Mouse (Mus musculus) myocyte (in vitro differentiated cells): Measurements from ENCODE around the gene Pdzd2. TPM values are rescaled to one million over a fixed set of nuclear protein-coding genes. Genes with fewer than 3 reads are reported as not detected.

Source experiments
- H3K27me3 ChIP-seq: one replicate; pipeline ENCODE4 v1.6.1; 2011; ENCODE audit not compliant: control insufficient read depth, insufficient read depth, insufficient read length
- H3K36me3 ChIP-seq: one replicate; pipeline ENCODE4 v1.6.1; 2011; ENCODE audit not compliant: control insufficient read depth, insufficient read depth
- H3K4me2 ChIP-seq: one replicate; pipeline ENCODE4 v1.6.1; 2011; ENCODE audit warnings: low read depth, control low read depth
- H3K4me3 ChIP-seq: one replicate; pipeline ENCODE4 v1.5.1; 2011; ENCODE audit warnings: mild to moderate bottlenecking, control low read depth, moderate library complexity
- H3K79me2 ChIP-seq: one replicate; pipeline ENCODE4 v1.6.1; 2011; ENCODE audit not compliant: control insufficient read depth, insufficient read depth
- H3ac ChIP-seq: one replicate; pipeline ENCODE4 v1.6.1; 2011; ENCODE audit not compliant: control insufficient read depth, insufficient read length
- CEBPB ChIP-seq: IDR thresholded peaks from 2 replicates; pipeline ENCODE4 v1.6.1; 2011; ENCODE audit warnings: mild to moderate bottlenecking, moderate library complexity; ENCODE audit not compliant: poor library complexity, insufficient read depth, severe bottlenecking
- E2F4 ChIP-seq: IDR thresholded peaks from one replicate; pipeline ENCODE4 v1.6.1; 2011; ENCODE audit warnings: mild to moderate bottlenecking, control low read depth, moderate library complexity; ENCODE audit not compliant: insufficient read depth
- MAX ChIP-seq: IDR thresholded peaks from one replicate; pipeline ENCODE4 v1.6.1; 2011; ENCODE audit warnings: low read depth, mild to moderate bottlenecking, control low read depth
- MYOD1 ChIP-seq, 3 experiments: IDR thresholded peaks; one replicate each; pipeline ENCODE4 v1.6.1; 2011; ENCODE audit warnings: control low read depth in 2 of 3, low read depth in 2 of 3, mild to moderate bottlenecking in 2 of 3, moderate library complexity in 1 of 3; ENCODE audit not compliant: insufficient read length in 2 of 3, control insufficient read depth in 1 of 3
- MYOG ChIP-seq, 3 experiments: IDR thresholded peaks; one replicate each; pipeline ENCODE4 v1.6.1; 2011; ENCODE audit warnings: control low read depth in 2 of 3, low read depth in 2 of 3, mild to moderate bottlenecking in 2 of 3; ENCODE audit not compliant: insufficient read length in 2 of 3, control insufficient read depth in 1 of 3, insufficient read depth in 1 of 3
- POLR2A ChIP-seq: IDR thresholded peaks from one replicate; pipeline ENCODE4 v1.6.1; 2011; ENCODE audit warnings: low read depth, mild to moderate bottlenecking, control low read depth, moderate library complexity; ENCODE audit not compliant: insufficient read length
- POLR2AphosphoS2 ChIP-seq: IDR thresholded peaks from one replicate; pipeline ENCODE4 v1.6.1; 2011; ENCODE audit warnings: low read depth, control low read depth; ENCODE audit not compliant: insufficient read length
- REST ChIP-seq: IDR thresholded peaks from one replicate; pipeline ENCODE4 v1.6.1; 2011; ENCODE audit warnings: mild to moderate bottlenecking, control low read depth, moderate library complexity; ENCODE audit not compliant: insufficient read depth, insufficient read length
- SRF ChIP-seq: IDR thresholded peaks from one replicate; pipeline ENCODE4 v1.6.1; 2011; ENCODE audit warnings: low read depth; ENCODE audit not compliant: control insufficient read depth, insufficient read length
- TCF12 ChIP-seq: IDR thresholded peaks from one replicate; pipeline ENCODE4 v1.6.1; 2011; ENCODE audit warnings: mild to moderate bottlenecking, control low read depth; ENCODE audit not compliant: poor library complexity, insufficient read depth, severe bottlenecking
- TCF3 ChIP-seq: IDR thresholded peaks from one replicate; pipeline ENCODE4 v1.6.1; 2011; ENCODE audit warnings: low read depth, control low read depth; ENCODE audit not compliant: insufficient read length
- USF1 ChIP-seq: IDR thresholded peaks from one replicate; pipeline ENCODE4 v1.6.1; 2011; ENCODE audit warnings: low read depth, mild to moderate bottlenecking, control low read depth, moderate library complexity
- polyA plus RNA-seq: library from polyadenylated mRNA; unstranded; fragments of >200 nt; fragmentation: generic; extraction: Trizol; gene quantifications from one replicate; pipeline ENCODE4 v1.2.1, GENCODE M21; 2012; ENCODE audit warnings: missing spikeins

Pdzd2 gene
- polyA plus RNA-seq, 1 experiment = 0.01 TPM

GRCm38 (mm10) chr15:12331300-12331699, 408.4 kb downstream of the Pdzd2 start:
- no peak overlapping the region for H3K4me3 ChIP-seq
- peaks cover 100% of the 10 kb centered on the region for H3K79me2 ChIP-seq
- no peaks in the 10 kb centered on the region for H3K36me3 ChIP-seq
- H3K4me2 ChIP-seq = peak overlapping the region; percentile 13
- TF ChIP-seq TCF12 (no peak), MYOG (IDR thresholded peaks at IDR 0.05; ENCODE audit: control insufficient read depth in 1 of 3, insufficient read depth in 1 of 3, insufficient read length in 2 of 3, low read depth in 2 of 3) (no peak), E2F4 (no peak), TCF3 (no peak), REST (no peak), CEBPB (no peak), MYOD1 (IDR thresholded peaks at IDR 0.05; ENCODE audit: control insufficient read depth in 1 of 3, insufficient read length in 2 of 3, low read depth in 2 of 3) (no peak), USF1 (no peak), POLR2A (no peak)
- no peaks in the 10 kb centered on the region for H3K27me3 ChIP-seq
- H3ac ChIP-seq = no peak overlapping the region

- TF ChIP-seq MYOG (IDR thresholded peaks at IDR 0.05; ENCODE audit: control insufficient read depth in 1 of 3, insufficient read depth in 1 of 3, insufficient read length in 2 of 3, low read depth in 2 of 3) = no peak
- TF ChIP-seq CEBPB = no peak
- TF ChIP-seq MYOD1 (IDR thresholded peaks at IDR 0.05; ENCODE audit: control insufficient read depth in 1 of 3, insufficient read length in 2 of 3, low read depth in 2 of 3) = no peak
- TF ChIP-seq TCF12 = no peak
- no peak for TF ChIP-seq USF1
- TF ChIP-seq POLR2A = no peak
- TF ChIP-seq SRF = no peak
- TF ChIP-seq POLR2AphosphoS2 = no peak
- TF ChIP-seq E2F4 = no peak
- H3K4me2 ChIP-seq = peak overlapping the region; percentile 13
- no peaks in the 10 kb centered on the region for H3K27me3 ChIP-seq
- H3K36me3 ChIP-seq = peaks cover 4% of the 10 kb centered on the region
- H3ac ChIP-seq = no peak overlapping the region
- peaks cover 100% of the 10 kb centered on the region for H3K79me2 ChIP-seq
- no peak overlapping the region for H3K4me3 ChIP-seq
Observed at GRCm38 (mm10) chr15:12330892-12331291, 408.8 kb downstream of the Pdzd2 start.

- Histone ChIP-seq H3K36me3 (peaks cover 7% of the 10 kb centered on the region), H3K4me3 (no peak overlapping the region), H3K27me3 (no peaks in the 10 kb centered on the region), H3ac (no peak overlapping the region), H3K79me2 (peaks cover 100% of the 10 kb centered on the region), H3K4me2 (peak overlapping the region; percentile 13)
- TF ChIP-seq E2F4 = no peak
- TF ChIP-seq MYOG (IDR thresholded peaks at IDR 0.05; ENCODE audit: control insufficient read depth in 1 of 3, insufficient read depth in 1 of 3, insufficient read length in 2 of 3, low read depth in 2 of 3) = no peak
- TF ChIP-seq TCF3 = no peak
- TF ChIP-seq POLR2AphosphoS2 = no peak
- no peak for TF ChIP-seq SRF
- no peak for TF ChIP-seq REST
- no peak for TF ChIP-seq CEBPB
- no peak for TF ChIP-seq MAX
- TF ChIP-seq TCF12 = no peak
- TF ChIP-seq MYOD1 (IDR thresholded peaks at IDR 0.05; ENCODE audit: control insufficient read depth in 1 of 3, insufficient read length in 2 of 3, low read depth in 2 of 3) = no peak
- no peak for TF ChIP-seq USF1
- TF ChIP-seq POLR2A = no peak
Observed at GRCm38 (mm10) chr15:12330389-12330788, 409.3 kb downstream of the Pdzd2 start.

- peaks cover 76% of the 10 kb centered on the region for H3K79me2 ChIP-seq
- TF ChIP-seq TCF3 (no peak), POLR2AphosphoS2 (peak; percentile 14), MYOG (IDR thresholded peaks at IDR 0.05; ENCODE audit: control insufficient read depth in 1 of 3, insufficient read depth in 1 of 3, insufficient read length in 2 of 3, low read depth in 2 of 3) (no peak), REST (no peak)
- H3K36me3 ChIP-seq = peaks cover 7% of the 10 kb centered on the region
- H3ac ChIP-seq = no peak overlapping the region
- H3K27me3 ChIP-seq = no peaks in the 10 kb centered on the region
- H3K4me3 ChIP-seq = no peak overlapping the region
- peak overlapping the region; percentile 87 for H3K4me2 ChIP-seq
Observed at GRCm38 (mm10) chr15:12324326-12324725, 415.4 kb downstream of the Pdzd2 start.

- Histone ChIP-seq H3ac (peak overlapping the region; percentile 86), H3K27me3 (no peaks in the 10 kb centered on the region), H3K4me2 (peak overlapping the region; percentile 87), H3K36me3 (peaks cover 7% of the 10 kb centered on the region), H3K4me3 (peak overlapping the region; percentile 74), H3K79me2 (peaks cover 61% of the 10 kb centered on the region)
- TF ChIP-seq TCF3 = no peak
Observed at GRCm38 (mm10) chr15:12322676-12323402, 416.9 kb downstream of the Pdzd2 start.
